Mouse (Mus musculus): ENCODE results near the gene Pex14.
A peak's percentile ranks its signal among the peaks of the same experiment; 100 is the strongest.
"Not testable (repeated sequence)": the region's sequence is repeated elsewhere in the genome, so short reads cannot be mapped to it uniquely, and the experiment has no call there.

The Pex14 gene

GRCm38 (mm10) chr4:149101456-149101855 lies 1.8 kb upstream of the Pex14 start:
- DNase-seq, result no peak

GRCm38 (mm10) chr4:149100449-149100848 lies 773 bp upstream of the Pex14 start:
- not testable (repeated sequence) for DNase-seq

- no peak for DNase-seq
Measured at GRCm38 (mm10) chr4:149098571-149098970, 1.1 kb downstream of the Pex14 start.

- DNase-seq, result no peak
Measured at GRCm38 (mm10) chr4:149097956-149098355, 1.7 kb downstream of the Pex14 start.

- DNase-seq, result no peak
Measured at GRCm38 (mm10) chr4:149091364-149091763, 8.3 kb downstream of the Pex14 start.

GRCm38 (mm10) chr4:149085381-149085780 lies 14.3 kb downstream of the Pex14 start:
- no peak for DNase-seq

DNA sequence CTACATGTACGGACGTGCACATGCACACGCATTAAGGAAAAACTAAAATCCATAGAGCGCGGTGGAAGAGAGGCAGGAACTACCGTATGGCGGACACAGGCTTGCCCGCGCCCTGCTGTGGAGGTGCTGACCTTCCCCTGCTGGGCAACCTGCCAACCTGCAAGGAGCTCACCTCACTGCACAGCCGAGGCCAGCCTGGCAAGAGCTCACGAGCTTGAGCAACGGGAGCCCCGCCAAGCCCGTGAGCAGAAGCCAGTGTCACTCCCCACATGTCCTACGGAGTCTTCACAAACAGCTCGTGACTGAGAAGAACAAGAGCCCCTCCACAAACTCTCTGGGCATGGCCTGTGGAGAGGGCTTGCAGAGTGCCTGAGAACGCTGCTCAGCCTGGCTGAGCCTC lies 18.1 kb downstream of the Pex14 start:
- peak; percentile 52 for DNase-seq

- no peak for DNase-seq
Measured at GRCm38 (mm10) chr4:149080111-149080510, 19.6 kb downstream of the Pex14 start.

- no peak for DNase-seq
Measured at GRCm38 (mm10) chr4:149079629-149080028, 20.0 kb downstream of the Pex14 start.

- no peak for DNase-seq
Measured at GRCm38 (mm10) chr4:149078261-149078660, 21.4 kb downstream of the Pex14 start.

GRCm38 (mm10) chr4:149075871-149076575 lies 23.7 kb downstream of the Pex14 start:
- peak; percentile 51 for DNase-seq

DNA sequence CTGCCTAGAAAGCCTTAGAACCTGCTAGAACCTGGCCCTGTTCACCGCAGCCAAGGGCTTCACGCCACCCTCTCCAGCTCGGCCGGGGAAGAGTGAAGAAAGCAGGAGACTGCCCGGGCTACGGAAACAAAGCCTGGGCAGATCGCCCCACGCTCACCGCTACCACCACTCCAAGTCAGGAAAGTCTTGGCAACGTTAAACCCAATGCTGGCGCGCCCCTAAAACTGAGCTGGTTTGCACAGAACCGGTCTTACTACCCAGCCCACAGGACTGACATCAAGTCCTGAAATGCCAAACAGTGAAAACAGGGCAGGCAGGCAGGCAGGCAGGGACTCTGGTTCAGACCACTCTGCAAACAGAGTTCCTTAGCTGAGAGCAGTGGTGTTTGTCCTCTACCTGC lies 24.6 kb downstream of the Pex14 start:
- DNase-seq, result no peak

- DNase-seq, result no peak
Measured at GRCm38 (mm10) chr4:149066672-149067551, 32.8 kb downstream of the Pex14 start.

- no peak for DNase-seq
Measured at GRCm38 (mm10) chr4:149064061-149064854, 35.4 kb downstream of the Pex14 start.

- no peak for DNase-seq
Measured at GRCm38 (mm10) chr4:149062406-149063318, 37.0 kb downstream of the Pex14 start.

DNA sequence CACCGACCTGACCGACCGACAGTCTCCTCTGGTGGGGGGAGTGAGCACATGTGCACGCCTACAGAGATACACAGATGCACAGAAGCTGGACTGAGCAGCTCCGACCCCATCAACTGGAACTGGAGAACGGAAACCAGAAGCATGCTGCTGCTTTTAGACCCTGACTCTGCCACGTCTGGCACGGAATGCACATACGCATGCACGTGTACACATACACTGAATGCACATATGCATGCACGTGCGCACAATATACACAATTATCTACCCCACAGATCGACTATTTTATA lies 38.3 kb downstream of the Pex14 start:
- no peak for DNase-seq

GRCm38 (mm10) chr4:149060621-149061431 lies 38.9 kb downstream of the Pex14 start:
- DNase-seq, result no peak

- no peak for DNase-seq
Measured at GRCm38 (mm10) chr4:149059713-149060112, 40.0 kb downstream of the Pex14 start.

DNA sequence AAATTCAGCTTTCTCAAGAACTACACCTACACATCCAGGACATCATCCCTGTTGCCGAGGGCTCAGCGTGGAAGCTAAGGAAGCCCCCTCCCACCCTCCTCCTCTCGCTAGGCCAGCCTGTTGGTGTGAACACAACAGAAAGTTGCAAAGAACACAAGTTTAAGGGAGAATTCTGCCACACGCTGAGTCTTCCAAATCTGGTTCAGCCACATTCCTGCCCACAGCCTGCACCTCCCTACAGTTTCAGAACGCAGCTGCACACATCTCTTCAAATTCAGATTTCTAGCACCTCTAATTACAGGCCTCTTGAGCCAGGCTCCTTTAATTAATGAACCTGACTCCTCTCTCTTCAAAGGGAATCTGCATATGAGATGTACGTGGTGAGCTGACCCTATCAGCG lies 41.4 kb downstream of the Pex14 start:
- no peak for DNase-seq

- DNase-seq, result no peak
Measured at GRCm38 (mm10) chr4:149057470-149057869, 42.2 kb downstream of the Pex14 start.

DNA sequence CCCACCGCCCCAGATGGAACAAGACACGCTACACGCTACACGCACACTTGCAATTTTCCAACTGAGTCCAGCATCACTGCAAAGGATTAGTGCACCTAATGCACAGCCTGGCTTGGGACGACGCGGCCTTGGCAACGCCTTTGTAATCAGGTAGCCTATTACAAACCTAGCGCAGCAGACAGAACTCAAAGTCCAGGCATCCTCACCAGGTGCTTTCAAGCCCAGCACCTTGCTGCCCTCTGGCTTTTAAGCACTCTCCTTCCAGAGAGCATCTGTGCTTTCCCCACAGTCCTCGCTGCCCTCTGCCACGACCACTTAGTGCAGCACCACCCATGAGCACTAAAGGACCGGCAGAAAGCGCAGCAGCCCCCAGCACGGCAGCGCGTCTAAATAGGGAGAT lies 42.7 kb downstream of the Pex14 start:
- no peak for DNase-seq

DNA sequence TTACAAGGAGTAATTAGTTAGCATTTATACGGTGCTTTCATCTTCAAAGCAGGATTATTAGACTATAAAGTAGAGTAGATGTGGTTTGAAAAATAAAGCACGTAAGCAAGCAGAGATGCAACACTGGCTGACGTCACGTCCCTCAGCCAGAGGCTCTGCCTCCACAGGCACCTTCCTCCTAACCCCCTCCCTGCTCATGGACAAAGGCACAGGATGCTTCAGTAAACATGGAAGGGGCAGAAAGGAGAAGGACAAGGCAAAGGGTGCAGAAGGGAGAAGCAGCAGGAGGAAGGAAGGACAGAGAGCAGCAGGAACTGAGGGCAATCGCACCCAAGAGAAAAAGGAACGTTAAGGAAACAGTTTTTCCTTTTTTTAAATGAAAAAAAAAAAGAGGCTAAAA lies 43.8 kb downstream of the Pex14 start:
- DNase-seq, result no peak
